Mouse (Mus musculus) B cell, adult 2 months (primary cell): ENCODE data around the gene Txnip.

ENCODE experiments used
- DNase-seq, 2 experiments: peaks; one replicate each; pipeline ENCODE4 v3.0.0; 2022

Txnip gene

GRCm38 (mm10) chr3:96569966-96570605 lies 12.3 kb downstream of the Txnip start:
- DNase-seq: no peak

GRCm38 (mm10) chr3:96570643-96571042 lies 12.9 kb downstream of the Txnip start:
- no peak for DNase-seq

- DNase-seq: no peak
Observed at GRCm38 (mm10) chr3:96571336-96571735, 13.6 kb downstream of the Txnip start.

- no peak for DNase-seq
Observed at GRCm38 (mm10) chr3:96571896-96572698, 14.3 kb downstream of the Txnip start.

DNA sequence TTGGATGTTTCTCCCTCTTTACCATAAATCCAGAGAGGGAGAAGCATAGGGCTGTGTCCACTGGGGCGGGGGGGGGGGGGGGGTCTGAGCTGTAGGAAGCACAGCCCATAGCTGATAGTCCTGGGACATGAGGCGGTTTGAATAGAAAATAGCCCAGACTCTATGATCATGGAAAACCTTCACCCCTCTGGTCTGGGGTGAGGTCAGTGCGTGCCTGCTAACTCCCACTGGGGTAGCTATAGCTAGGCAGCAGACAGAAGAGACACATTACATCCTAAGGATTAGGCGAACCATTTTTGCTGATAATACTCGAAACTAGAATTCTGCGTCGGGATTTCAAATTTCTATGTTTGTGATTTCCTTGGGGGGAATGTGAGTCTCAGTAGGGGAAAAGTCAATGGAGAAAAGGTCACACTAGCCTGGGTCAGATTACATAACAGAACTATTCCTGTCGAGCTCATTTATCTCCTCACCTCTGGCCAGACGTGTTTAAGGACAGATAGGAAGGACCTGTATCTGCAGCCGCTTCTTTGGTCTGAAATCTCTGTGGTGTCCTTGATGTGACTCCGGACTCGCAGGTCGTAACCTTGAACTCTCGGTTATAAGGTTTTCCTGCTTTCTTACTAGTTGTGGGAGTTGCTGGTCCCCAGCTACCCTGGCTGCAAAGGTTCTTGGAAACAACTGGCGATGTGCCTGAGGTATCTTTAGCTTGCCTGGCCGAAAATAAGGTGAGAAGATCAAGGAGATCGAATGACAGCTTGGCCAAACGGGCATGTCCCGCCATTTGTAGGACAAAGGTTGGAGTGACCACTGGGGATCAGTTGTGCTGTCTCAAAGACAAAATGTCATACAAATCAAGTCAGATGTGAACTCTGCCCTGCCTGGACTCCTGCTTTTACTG lies 16.1 kb downstream of the Txnip start:
- DNase-seq: no peak

GRCm38 (mm10) chr3:96575272-96575984 lies 17.7 kb downstream of the Txnip start:
- no peak for DNase-seq

DNA sequence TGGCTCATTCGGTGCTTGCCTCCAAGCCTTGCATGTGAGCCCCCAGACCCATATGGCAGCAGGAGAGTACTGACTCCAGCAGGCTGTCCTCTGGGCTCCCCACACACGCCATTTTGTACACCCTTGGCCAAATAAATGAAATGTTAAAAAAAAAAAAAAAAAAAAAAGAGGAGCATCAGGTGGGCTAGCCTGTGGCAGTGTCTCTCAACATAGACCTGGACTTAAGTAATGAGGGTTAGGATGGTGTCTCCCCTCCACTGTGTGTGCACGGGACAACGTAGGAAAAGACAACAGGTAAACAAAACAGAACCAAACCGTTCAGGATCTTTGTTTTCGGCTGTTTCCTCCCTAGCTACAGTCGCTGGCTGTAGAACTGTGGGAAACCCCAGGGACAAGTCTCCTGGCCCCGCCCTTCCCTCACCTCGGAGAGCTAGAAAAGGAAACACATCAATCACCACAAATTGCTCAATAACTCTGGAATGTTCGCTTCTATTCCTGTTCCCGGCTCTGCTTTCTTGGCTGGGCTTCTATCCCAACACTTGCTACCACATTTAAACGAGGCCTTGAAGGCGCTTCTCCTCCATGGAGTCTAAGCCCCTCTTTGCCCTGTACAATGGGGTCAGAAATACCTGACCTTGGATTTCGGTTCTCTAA lies 18.4 kb downstream of the Txnip start:
- DNase-seq: no peak

DNA sequence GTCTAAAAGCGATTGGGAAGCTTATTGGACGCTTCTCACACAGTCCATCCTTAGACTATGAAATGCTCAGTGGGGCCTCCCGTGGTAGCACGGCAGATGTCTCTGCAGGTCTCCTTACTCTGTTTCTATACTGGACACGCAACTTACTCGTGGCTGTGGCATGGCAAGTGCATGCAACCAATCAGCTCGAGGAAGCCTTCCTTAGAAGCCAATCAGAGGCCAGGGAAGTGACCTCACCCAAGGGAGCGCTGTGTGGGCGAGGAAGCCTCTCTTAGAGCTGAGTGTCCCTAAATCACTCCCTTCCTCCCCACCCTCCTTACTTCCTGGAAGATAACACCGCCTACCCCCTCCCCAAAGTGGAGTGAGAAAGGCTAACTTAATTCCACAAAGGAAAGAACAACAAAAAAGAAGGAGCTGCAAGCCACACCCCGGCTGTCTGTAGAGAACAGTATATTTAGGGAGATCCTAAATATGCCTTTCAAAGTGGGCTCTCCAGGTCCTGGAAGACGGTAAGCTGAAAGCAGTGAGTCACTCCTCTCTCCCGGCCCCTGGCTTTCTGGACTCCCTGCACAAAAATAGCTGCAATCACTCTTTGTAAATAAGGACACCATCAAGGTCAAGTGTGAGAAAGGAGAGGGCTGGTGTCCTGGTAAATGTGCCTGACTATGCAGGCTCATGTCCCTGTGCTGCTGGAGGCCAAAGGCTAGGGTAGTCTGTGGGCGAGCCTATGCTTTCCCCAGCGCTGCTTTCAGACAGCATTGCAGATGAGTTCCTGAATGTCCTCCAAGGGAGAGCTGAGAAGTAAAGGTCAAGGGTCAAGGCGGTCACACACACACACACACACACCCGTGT lies 19.2 kb downstream of the Txnip start, which contains the start of gene Gm16253:
TSS of gene Gm16253 (plus strand) at position 295 of the 852 bp plus-strand sequence.
- DNase-seq: peak; percentile 86 to 87

DNA sequence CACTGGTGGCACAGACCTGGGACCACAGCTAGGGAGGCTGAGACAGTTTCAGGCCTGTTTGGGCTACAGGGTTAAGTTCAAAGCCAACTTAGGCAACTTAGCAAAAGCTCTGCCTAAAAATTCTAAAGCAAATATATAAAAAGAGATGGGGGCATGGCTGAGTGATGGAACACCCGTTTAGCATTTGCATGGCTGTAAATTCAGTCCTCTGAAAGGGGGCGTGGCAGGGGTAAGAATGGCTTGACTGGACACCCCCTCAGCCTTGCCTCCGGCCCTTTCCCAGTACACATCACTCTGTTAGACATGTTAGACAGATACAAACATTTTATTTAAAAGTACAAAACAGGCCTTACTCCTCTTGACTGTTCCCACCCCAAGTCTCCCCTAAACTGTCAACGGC lies 19.8 kb downstream of the Txnip start:
- DNase-seq: no peak

- peak in 1 of 2 experiments; percentile 0 for DNase-seq
Observed at GRCm38 (mm10) chr3:96578561-96579238, 20.9 kb downstream of the Txnip start.

DNA sequence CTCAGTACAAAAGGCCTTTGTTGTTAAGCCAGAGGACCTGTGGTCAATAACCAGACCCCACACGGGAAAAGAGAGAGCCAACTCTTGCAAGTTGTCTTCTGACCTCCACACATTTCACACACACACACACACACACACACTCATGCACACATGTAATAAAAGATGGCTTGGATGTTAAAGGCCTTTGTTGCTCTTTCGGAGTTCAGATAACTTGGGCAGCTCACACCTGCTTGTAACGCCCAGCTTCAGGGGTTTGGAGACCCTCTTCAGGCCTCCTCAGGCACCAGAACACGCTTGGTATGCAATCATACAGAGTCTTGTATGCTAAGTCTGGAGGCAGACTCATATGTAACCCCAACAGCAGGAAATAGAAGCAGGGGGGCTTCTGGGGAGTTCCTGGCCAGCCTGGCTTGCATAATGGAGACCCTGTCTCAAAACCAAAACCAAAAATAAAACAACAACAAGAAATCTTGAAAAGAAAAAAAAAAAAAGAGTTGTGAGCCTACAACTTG lies 21.5 kb downstream of the Txnip start:
- no peak for DNase-seq

DNA sequence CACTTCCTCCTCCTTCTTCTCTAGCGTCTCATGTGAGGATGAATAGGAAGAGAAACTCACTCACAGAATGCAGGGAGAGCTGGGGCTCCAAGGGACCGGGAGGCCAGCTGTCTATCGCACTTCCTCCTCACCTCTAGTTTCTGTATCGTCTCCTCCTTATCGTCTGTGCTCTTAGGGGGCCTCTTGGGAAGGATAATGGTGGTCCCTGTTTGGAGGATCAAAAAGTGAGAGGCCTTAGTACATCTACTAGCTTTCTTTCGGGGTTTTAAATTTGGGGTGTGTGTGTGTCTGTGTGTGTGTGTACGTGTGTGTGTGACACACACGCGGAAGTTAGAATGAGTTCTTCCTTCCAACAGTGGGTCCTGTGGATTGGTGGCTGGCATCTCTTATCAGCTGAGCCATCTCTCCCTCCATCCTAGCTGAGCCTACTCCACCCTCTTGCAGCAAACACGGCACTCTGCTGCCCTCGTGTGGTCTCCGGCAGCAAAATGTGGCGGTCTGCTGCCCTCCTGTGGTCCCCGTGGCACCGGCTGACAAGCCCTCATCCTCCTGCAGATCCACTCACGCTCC lies 22.2 kb downstream of the Txnip start:
- DNase-seq: peak; percentile 93

DNA sequence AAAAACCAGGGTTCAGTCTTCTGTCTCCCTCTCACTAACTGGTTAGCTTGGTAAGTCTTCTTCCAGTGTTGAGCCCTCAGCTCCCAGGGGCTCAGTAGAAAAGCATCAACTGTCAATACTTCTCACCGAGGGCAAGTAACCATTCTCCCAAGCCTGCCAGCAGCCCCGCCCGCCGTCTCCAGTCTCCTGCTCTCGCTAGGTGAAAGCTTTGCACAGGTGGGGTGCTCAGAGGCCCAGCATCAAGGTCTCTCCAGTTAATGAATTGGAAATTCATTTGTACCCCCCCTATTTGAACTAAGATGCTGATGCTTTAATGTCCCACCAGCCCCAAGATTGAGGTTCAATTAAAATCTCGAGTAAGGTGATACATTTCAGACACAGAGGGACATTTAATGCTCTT lies 23.4 kb downstream of the Txnip start:
- DNase-seq: no peak

DNA sequence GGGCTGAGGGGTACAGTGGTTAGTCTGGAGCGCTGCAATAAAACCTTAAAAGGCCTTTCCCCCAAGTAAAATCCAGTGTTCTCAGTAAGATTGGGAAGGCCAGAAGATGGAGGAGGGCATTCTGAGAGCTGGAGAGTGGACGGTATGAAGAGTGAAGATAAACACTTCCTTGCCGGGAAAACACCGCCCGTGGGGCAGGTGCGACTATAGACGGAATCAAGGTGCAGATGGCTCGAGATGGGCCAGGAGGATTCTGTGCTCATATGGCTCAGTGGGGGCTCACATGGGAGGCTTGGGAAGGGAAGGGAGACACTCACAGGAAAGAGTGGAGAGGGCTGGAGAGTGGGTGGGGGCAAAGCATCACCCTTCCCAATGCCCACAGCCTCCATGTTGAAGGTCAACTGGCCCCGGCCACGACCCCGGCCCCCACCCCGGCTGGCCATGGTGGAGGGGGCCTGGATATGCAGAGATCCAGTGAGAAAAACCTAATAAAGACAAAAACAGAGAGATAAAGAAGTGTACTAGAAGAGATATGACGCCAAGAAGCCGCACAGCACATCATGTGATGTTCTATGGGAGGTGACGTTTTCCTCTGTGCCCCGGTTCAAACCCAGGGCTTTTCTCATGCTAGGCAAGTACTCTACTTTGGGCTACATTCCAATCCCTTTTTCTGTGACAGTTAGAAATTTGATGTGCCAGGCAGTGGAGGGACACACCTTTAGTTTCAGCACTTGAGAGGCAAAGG lies 24.2 kb downstream of the Txnip start:
- no peak for DNase-seq

DNA sequence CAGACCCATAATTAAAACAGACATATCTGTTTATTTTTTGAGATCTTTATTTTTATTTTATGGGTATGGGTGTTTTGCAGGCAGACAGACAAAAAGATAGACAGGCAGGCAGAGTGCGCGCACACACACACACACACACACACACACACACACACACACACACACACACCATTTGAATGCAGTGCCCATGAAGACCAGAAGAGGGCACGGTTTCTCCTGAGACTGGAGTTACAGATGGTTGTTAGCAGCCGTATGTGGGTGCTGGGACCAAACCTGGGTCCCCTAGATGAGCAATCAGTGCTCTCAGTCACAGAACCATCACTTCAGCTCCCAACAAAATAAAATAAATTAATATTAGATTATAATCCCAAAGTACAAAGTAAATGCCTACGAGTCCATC lies 25.6 kb downstream of the Txnip start:
- DNase-seq: no peak

DNA sequence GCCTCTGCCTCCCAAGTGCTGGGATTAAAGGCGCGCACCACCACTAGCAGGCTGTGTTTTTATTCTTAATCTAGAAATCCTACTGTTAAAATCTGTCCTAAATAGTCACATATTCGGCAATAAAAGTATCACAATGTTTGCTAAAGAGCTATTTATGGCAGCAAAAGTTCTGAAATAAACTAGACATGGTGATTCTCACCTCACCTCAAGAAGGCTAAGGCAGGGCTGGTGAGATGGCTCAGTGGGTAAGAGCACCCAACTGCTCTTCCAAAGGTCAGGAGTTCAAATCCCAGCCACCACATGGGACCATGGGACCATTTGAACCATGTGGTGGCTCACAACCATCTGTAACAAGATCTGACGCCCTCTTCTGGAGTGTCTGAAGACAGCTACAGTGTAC lies 32.9 kb downstream of the Txnip start:
- DNase-seq: no peak

- DNase-seq: no peak
Observed at GRCm38 (mm10) chr3:96593374-96593773, 35.6 kb downstream of the Txnip start.

- peak; percentile 91 to 94 for DNase-seq
Observed at GRCm38 (mm10) chr3:96593790-96594560, 36.2 kb downstream of the Txnip start, which contains the start of gene Polr3gl. Polr3gl (minus strand) TSS chr3:96594181.
